Mouse (Mus musculus) CH12.LX (cell line): ENCODE measurements around the gene Zdhhc23. TPM values are rescaled to one million over a fixed set of nuclear protein-coding genes. Genes with fewer than 3 reads are reported as not detected.

ENCODE experiments used
- DNase-seq: peaks from one replicate; pipeline ENCODE4 v3.0.0-alpha.2; 2013; ENCODE audit errors: extremely low read depth
- H3K27ac ChIP-seq: 2 replicates; pipeline ENCODE4 v1.5.1; 2012; ENCODE audit warnings: low read depth, mild to moderate bottlenecking, control low read depth, moderate library complexity; ENCODE audit not compliant: insufficient read depth
- H3K27me3 ChIP-seq: replicated peaks from 2 replicates; pipeline ENCODE3; 2012; ENCODE audit warnings: inconsistent platforms
- H3K36me3 ChIP-seq, 2 experiments: replicated peaks in 1 of 2; 2 replicates each; pipeline versions ENCODE3 to v1.6.1; 2012; ENCODE audit warnings: inconsistent platforms in 1 of 2, low read length in 1 of 2, mild to moderate bottlenecking in 1 of 2, mixed read lengths in 1 of 2, moderate library complexity in 1 of 2; ENCODE audit not compliant: control insufficient read depth in 1 of 2, insufficient read depth in 1 of 2
- H3K4me1 ChIP-seq, 2 experiments: 2 replicates each; pipeline ENCODE4 v1.6.1; 2012; ENCODE audit warnings: inconsistent platforms in 1 of 2, moderate library complexity in 1 of 2; ENCODE audit not compliant: insufficient read depth in 2 of 2, control insufficient read depth in 1 of 2
- H3K4me2 ChIP-seq: 2 replicates; pipeline ENCODE4 v1.6.1; 2012; ENCODE audit warnings: low read depth, mild to moderate bottlenecking, control low read depth; ENCODE audit not compliant: poor library complexity, insufficient read depth, severe bottlenecking
- H3K4me3 ChIP-seq, 3 experiments: fragments of 150-350 bp in 1 of 3; sonication (generic) in 1 of 3; replicated peaks in 1 of 3; 2 replicates each; pipeline versions ENCODE3 to v1.5.1; 2011 to 2012; ENCODE audit warnings: low read depth in 2 of 3, low read length in 2 of 3, mild to moderate bottlenecking in 2 of 3, moderate library complexity in 2 of 3, control low read depth in 1 of 3, improper control_type of control experiment in 1 of 3, inconsistent platforms in 1 of 3, mixed read lengths in 1 of 3; ENCODE audit not compliant: poor library complexity in 1 of 3
- H3K79me2 ChIP-seq: replicated peaks from 2 replicates; pipeline ENCODE4 v1.6.1; 2012; ENCODE audit warnings: mild to moderate bottlenecking, moderate library complexity; ENCODE audit not compliant: control insufficient read depth, poor library complexity, insufficient read depth, severe bottlenecking; ENCODE audit errors: extremely low read depth
- H3K9ac ChIP-seq: 2 replicates; pipeline ENCODE4 v1.6.1; 2012; ENCODE audit warnings: low read depth, mild to moderate bottlenecking, control low read depth, moderate library complexity; ENCODE audit not compliant: insufficient read depth
- H3K9me3 ChIP-seq: replicated peaks from 2 replicates; pipeline ENCODE3; 2012; ENCODE audit warnings: low read length, inconsistent platforms, mixed read lengths
- BHLHE40 ChIP-seq: IDR thresholded peaks from 2 replicates; pipeline ENCODE4 v1.6.1; 2011; ENCODE audit warnings: mild to moderate bottlenecking, low read depth, low read length, improper control_type of control experiment
- CHD1 ChIP-seq: IDR thresholded peaks from 2 replicates; pipeline ENCODE4 v1.6.1; 2012; ENCODE audit warnings: low read depth, low read length, improper control_type of control experiment, inconsistent platforms
- CHD2 ChIP-seq: IDR thresholded peaks from 2 replicates; pipeline ENCODE4 v1.6.1; 2011; ENCODE audit warnings: low read length, improper control_type of control experiment
- CTCF ChIP-seq, 2 experiments: IDR thresholded peaks in 1 of 2; conservative IDR thresholded peaks in 1 of 2; 2 replicates each; pipeline ENCODE4 v1.5.1; 2011 to 2012; ENCODE audit warnings: low read depth in 2 of 2, low read length in 2 of 2, improper control_type of control experiment in 1 of 2, inconsistent platforms in 1 of 2, mild to moderate bottlenecking in 1 of 2, moderate library complexity in 1 of 2
- IRF4 ChIP-seq: IDR thresholded peaks from 2 replicates; pipeline ENCODE4 v1.6.1; 2014; ENCODE audit warnings: low read depth, mild to moderate bottlenecking, inconsistent platforms, low read length, improper control_type of control experiment
- JUN ChIP-seq: IDR thresholded peaks from 2 replicates; pipeline ENCODE4 v1.6.1; 2011; ENCODE audit warnings: low read depth, mild to moderate bottlenecking, low read length, improper control_type of control experiment, moderate library complexity; ENCODE audit not compliant: insufficient read depth
- JUND ChIP-seq: conservative IDR thresholded peaks from 2 replicates; pipeline ENCODE4 v1.6.1; 2011; ENCODE audit warnings: low read depth, low read length, improper control_type of control experiment
- MAX ChIP-seq: IDR thresholded peaks from 2 replicates; pipeline ENCODE4 v1.6.1; 2011; ENCODE audit warnings: low read length, improper control_type of control experiment
- MEF2A ChIP-seq: IDR thresholded peaks from 2 replicates; pipeline ENCODE4 v1.6.1; 2014; ENCODE audit warnings: low read depth, mild to moderate bottlenecking, inconsistent platforms, low read length, improper control_type of control experiment, borderline replicate concordance
- MXI1 ChIP-seq: IDR thresholded peaks from 2 replicates; pipeline ENCODE4 v1.6.1; 2011; ENCODE audit warnings: mild to moderate bottlenecking, low read depth, low read length, improper control_type of control experiment
- NELFE ChIP-seq: IDR thresholded peaks from 2 replicates; pipeline ENCODE4 v1.6.1; 2011; ENCODE audit warnings: low read depth, low read length, improper control_type of control experiment
- PAX5 ChIP-seq: IDR thresholded peaks from 2 replicates; pipeline ENCODE4 v1.6.1; 2012; ENCODE audit warnings: low read length, inconsistent platforms, mixed read lengths
- POLR2AphosphoS2 ChIP-seq: IDR thresholded peaks from 2 replicates; pipeline ENCODE4 v1.6.1; 2011; ENCODE audit warnings: low read depth, low read length, improper control_type of control experiment
- RCOR1 ChIP-seq: conservative IDR thresholded peaks from 2 replicates; pipeline ENCODE4 v1.6.1; 2012; ENCODE audit warnings: low read depth, mild to moderate bottlenecking, inconsistent platforms, low read length, improper control_type of control experiment
- SIN3A ChIP-seq: IDR thresholded peaks from 2 replicates; pipeline ENCODE4 v1.6.1; 2012; ENCODE audit warnings: low read length, improper control_type of control experiment, inconsistent platforms
- TBP ChIP-seq: conservative IDR thresholded peaks from 2 replicates; pipeline ENCODE4 v1.6.1; 2011; ENCODE audit warnings: low read depth, low read length, improper control_type of control experiment
- TCF12 ChIP-seq: IDR thresholded peaks from 2 replicates; pipeline ENCODE4 v1.6.1; 2014; ENCODE audit warnings: low read depth, mild to moderate bottlenecking, inconsistent platforms, low read length, improper control_type of control experiment
- USF2 ChIP-seq: conservative IDR thresholded peaks from 2 replicates; pipeline ENCODE4 v1.6.1; 2011; ENCODE audit warnings: low read depth, low read length, improper control_type of control experiment
- ZMIZ1 ChIP-seq: IDR thresholded peaks from 2 replicates; pipeline ENCODE4 v1.6.1; 2012; ENCODE audit warnings: low read depth, mild to moderate bottlenecking, inconsistent platforms, low read length, improper control_type of control experiment
- dilution Hi-C: fragments of 300-500 bp; cut with MboI; formaldehyde crosslinking; loops from 2 replicates; pipeline ENCODE4 v1.14.3; 2020; ENCODE audit warnings: low sequenced_read_pairs; ENCODE audit not compliant: extremely low pct_unique_long_range_greater_than_20kb, extremely low pct_ligation_motif_present
- in situ Hi-C: fragments of 300-500 bp; cut with MboI; formaldehyde crosslinking; loops from 3 replicates; pipeline ENCODE4 v1.14.3; 2019; ENCODE audit warnings: low sequenced_read_pairs, low pct_ligation_motif_present, low pct_unique_long_range_greater_than_20kb, mixed read lengths
- polyA plus RNA-seq: library from polyadenylated mRNA; unstranded; fragments of >175 nt; gene quantifications from 2 replicates; pipeline ENCODE4 v1.2.1, GENCODE M21; 2012; ENCODE audit warnings: low read depth; ENCODE audit not compliant: insufficient read length
- total RNA-seq, 2 experiments: library from RNA; depleted of rRNA; stranded (reverse); fragments of 300-350 nt in 1 of 2; fragments of >200 nt in 1 of 2; gene quantifications; 2 replicates each; pipeline ENCODE4 v1.2.3; 2012 to 2014

Zdhhc23 gene
- total and polyA plus RNA-seq, 3 experiments, result 0.20 to 0.68 (median 0.46) TPM

DNA sequence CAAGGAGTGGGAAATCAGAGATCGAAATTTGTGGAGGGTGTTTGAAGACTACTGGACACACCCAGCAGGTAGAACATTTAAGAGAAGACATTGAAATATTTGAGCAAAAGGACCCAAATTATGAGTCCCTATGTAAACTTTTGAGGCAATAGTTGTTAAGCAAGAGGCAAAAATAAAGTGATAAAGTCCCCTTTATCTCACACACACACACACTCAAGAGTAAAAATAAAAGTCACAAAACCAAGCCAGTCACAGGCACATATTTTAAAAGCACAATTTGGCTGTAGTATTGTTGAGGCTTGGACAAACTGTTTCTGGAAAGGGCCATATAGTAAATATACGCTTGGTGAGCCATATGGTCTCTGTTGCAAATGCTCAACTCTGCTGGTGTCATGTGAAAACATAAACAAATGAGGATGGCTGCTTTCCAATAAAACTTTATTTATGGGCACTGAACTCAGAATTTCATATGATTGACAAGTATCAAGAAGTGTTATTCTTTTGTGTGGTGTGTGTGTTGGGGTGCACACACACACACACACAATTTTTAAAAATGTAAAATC lies 39.5 kb upstream of the Zdhhc23 start:
- no peaks in the 10 kb centered on the region for H3K9me3 ChIP-seq
- no peak overlapping the region for H3K4me3 ChIP-seq
- TF ChIP-seq IRF4, result no peak
- no peak for TF ChIP-seq ZMIZ1
- TF ChIP-seq SIN3A, result no peak
- TF ChIP-seq, all 38 proteins: peak for 0
- H3K79me2 ChIP-seq, result no peaks in the 10 kb centered on the region
- dilution Hi-C loops (no loop called here), in situ Hi-C loops (no loop called here)
- no peak overlapping the region for H3K27ac ChIP-seq
- peaks cover 5 to 22% of the 10 kb centered on the region in 2 experiments for H3K4me1 ChIP-seq
- no peak overlapping the region for H3K4me2 ChIP-seq
- no peaks in the 10 kb centered on the region for H3K36me3 ChIP-seq
- DNase-seq, result no peak
- no peak overlapping the region for H3K9ac ChIP-seq
- H3K27me3 ChIP-seq, result no peaks in the 10 kb centered on the region

DNA sequence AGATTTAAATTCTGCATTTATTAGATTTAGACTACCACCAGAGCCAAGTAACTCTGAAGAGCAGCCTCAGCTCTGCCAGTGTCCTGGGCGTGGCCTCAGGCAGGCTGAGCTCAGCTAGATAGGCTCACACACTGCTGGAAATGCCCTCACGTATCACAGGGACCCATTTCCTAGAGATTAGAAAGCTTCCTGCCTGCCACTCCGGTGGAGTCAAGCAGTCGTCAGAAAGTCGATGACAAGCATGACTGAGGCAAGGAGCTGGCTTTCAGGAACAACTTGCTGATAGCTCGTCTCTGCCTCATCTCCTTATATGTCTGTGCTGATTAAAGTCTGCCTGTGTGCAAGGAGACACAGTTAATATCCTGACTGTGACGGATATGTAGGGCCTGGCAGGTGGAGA lies 38.8 kb upstream of the Zdhhc23 start:
- Histone ChIP-seq H3K4me3 (no peak overlapping the region), H3K9ac (no peak overlapping the region), H3K27ac (no peak overlapping the region), H3K79me2 (no peaks in the 10 kb centered on the region), H3K27me3 (no peaks in the 10 kb centered on the region), H3K4me2 (no peak overlapping the region), H3K36me3 (no peaks in the 10 kb centered on the region), H3K9me3 (no peaks in the 10 kb centered on the region), H3K4me1 (peaks cover 5 to 22% of the 10 kb centered on the region in 2 experiments)
- in situ Hi-C loops, result no loop called here
- DNase-seq, result no peak
- no peak for TF ChIP-seq USF2
- no peak for TF ChIP-seq MEF2A
- TF ChIP-seq MXI1, result no peak
- no peak for TF ChIP-seq TBP
- no peak for TF ChIP-seq CHD2
- no peak for TF ChIP-seq JUN
- TF ChIP-seq RCOR1, result no peak
- TF ChIP-seq MAX, result no peak
- TF ChIP-seq SIN3A, result no peak
- no peak for TF ChIP-seq NELFE
- dilution Hi-C loops, result no loop called here

DNA sequence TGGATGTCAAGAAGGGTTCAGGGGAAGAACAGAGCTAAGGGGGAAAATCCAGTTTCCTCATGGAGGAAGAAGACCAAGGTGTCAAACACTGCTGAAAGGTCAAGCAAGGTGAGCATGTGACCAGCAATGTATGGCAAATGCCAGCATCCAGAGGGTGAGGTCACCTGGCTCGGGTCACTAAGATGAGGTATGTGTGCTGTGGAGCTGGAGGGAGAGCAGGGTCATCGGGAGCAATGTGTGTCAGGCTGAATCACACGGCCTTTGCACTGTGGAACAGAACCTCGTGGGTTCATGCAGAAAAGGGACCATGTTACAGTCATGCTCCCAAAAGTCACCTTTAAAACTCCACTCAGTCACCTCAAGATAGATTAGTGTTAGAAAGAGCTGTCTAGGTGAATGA lies 38.1 kb upstream of the Zdhhc23 start:
- no peaks in the 10 kb centered on the region for H3K27me3 ChIP-seq
- no peak overlapping the region for H3K4me3 ChIP-seq
- peaks cover 0 to 3% of the 10 kb centered on the region in 2 experiments for H3K36me3 ChIP-seq
- H3K9ac ChIP-seq, result no peak overlapping the region
- H3K79me2 ChIP-seq, result no peaks in the 10 kb centered on the region
- in situ Hi-C loops, result no loop called here
- TF ChIP-seq PAX5 (no peak), JUND (no peak), CHD1 (no peak), POLR2AphosphoS2 (no peak), SIN3A (no peak), USF2 (no peak), TBP (no peak), CTCF (conservative IDR thresholded peaks at IDR 0.05 in 1 of 2, IDR thresholded peaks at IDR 0.05 in 1 of 2; ENCODE audit: low read depth in 2 of 2, low read length in 2 of 2) (no peak), TCF12 (no peak), BHLHE40 (no peak)
- TF ChIP-seq, all 38 proteins: peak for 0
- no peak overlapping the region for H3K27ac ChIP-seq
- DNase-seq, result no peak
- no peaks in the 10 kb centered on the region for H3K9me3 ChIP-seq
- H3K4me2 ChIP-seq, result no peak overlapping the region
- H3K4me1 ChIP-seq, result peaks cover 5 to 22% of the 10 kb centered on the region in 2 experiments
- dilution Hi-C loops, result no loop called here
